Mouse (Mus musculus) testis, adult 2 months (tissue): Measurements from ENCODE around the gene Fnbp1.

Source experiments
- CTCF ChIP-seq: fragments of 200-500 bp; IDR thresholded peaks from 2 replicates; pipeline ENCODE4 v1.5.1; 2012; ENCODE audit warnings: low read depth, mild to moderate bottlenecking, inconsistent platforms, low read length, moderate library complexity; ENCODE audit not compliant: control insufficient read depth, insufficient read depth, insufficient replicate concordance
- POLR2A ChIP-seq: fragments of 200-500 bp; IDR thresholded peaks from 2 replicates; pipeline ENCODE4 v1.6.1; 2012; ENCODE audit warnings: low read depth, mild to moderate bottlenecking, inconsistent platforms, low read length, moderate library complexity; ENCODE audit not compliant: control insufficient read depth

GRCm38 (mm10) chr2:31161620-31162019, 19.8 kb upstream of the Fnbp1 start:
- TF ChIP-seq CTCF (no peak), POLR2A (no peak)
